Mouse (Mus musculus) 3T3-L1 (cell line): ENCODE data around the gene Ube2r2.
A peak's percentile ranks its signal among the peaks of the same experiment; 100 is the strongest.

Source experiments
- DNase-seq: peaks from one replicate; pipeline ENCODE4 v3.0.0-alpha.2; 2015; ENCODE audit warnings: low read depth, low spot score

Gene Ube2r2

DNA sequence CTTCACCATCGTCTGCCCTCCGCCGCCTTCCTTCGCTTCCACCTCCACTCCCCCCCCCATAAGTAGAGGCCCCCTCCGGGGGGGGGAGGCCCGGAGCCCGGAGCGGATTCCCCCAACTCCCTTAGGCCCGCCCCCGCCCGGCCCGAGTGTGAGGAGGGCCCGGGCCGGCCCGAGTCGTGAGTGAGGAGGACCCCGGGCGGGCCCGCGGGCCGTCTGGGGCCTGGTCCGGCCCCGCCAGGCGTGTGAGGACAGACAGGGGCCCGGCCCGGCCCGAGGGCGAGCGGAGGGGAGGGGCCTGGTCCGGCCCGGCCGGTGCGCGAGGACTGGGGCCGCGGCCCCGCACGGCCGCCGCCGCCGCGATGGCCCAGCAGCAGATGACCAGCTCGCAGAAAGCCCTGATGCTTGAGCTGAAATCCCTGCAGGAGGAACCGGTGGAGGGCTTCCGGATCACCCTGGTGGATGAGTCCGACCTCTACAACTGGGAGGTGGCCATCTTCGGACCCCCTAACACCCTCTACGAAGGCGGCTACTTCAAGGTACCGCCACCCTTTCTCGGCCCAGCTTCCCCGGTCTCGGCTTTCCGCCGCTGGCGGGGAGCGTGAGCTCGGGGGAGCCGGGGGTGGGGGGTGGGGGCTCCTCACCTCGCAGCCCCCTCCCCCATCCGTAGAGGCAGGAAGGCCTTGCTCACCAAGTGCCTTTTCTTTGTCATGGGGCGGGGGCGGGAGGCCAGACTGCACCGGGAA is at the start of gene Ube2r2:
Gene Ube2r2 (plus strand): TSS at position 33 of the 743 bp plus-strand sequence.
- peak; percentile 70 for DNase-seq

DNA sequence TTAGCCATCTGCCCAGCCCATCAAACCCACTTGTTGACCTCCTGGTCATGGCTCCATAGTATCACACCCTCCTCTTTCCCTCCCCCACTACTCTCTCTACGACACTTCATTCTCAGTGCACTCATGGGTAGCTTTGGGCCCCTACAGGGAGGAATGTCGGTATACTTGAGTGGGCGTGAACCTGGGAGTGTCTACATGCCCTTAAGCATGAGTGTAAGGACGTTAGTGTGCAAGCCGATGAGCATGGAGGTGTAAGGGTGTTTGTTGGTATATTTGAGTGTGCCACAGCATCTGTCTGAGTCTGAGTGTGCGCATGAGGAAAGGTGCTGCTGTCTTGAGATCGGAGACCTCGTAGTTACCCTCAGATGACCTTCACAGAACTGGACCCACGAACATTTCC is 48.6 kb upstream of the Ube2r2 start:
- no peak for DNase-seq

DNA sequence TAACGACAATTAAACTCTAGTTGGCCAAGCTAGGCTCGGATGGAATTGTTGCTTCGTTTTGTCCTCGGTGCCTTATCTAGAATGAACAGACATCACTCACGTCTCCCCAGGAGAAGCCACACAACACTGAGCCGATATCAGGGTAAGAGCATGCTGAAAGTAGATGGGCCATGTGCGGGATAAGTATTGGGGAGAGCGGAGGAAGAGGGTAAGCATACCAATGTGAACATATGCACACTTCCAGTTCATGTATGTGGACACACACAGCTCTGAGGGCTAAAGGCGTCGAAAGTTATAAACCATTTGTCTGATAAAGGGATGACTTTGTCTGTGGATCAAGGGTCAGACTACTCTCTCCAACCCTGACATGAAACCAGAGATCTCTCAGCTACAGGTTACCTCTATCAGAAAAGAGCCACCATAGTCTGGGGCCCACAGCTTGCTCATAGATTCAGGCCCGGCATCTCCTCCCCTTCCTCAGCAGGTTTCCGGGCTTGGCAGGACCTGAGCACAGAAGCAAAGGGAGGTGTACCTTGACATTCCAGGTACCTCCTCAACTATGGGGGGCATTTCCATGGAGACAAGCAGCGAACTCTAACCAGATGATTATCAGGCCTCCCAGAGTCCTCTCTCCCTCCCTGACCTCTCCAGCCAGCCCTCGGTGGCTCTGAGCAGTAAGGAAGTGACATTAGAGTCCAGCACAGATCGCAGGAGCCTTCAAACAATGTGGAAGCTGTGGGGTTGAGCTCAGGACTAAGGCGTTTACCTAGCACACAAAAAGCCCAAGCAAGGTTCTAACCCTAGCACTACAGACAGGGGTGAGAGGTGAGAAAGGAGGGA is 47.9 kb upstream of the Ube2r2 start:
- DNase-seq, result no peak

DNA sequence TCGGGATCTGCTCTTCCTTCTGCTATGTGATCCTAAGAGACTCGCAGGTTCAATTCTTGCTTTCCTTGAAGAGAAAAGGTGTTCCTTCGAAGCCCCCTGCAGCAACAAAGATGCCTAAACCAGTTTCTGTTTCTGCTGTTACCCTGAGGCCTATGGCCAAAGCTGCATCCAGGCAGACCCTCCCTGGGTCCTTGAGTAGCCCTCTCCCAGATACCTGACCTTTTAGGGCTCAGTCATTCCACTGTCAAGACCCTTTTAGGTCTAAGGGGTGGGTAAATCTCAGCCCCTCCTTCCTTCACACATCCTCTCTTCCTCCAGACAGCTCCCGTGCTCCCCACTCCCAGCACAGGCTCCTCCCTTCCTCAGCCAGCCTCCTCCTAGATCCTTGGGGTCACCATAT is 46.4 kb upstream of the Ube2r2 start:
- no peak for DNase-seq

DNA sequence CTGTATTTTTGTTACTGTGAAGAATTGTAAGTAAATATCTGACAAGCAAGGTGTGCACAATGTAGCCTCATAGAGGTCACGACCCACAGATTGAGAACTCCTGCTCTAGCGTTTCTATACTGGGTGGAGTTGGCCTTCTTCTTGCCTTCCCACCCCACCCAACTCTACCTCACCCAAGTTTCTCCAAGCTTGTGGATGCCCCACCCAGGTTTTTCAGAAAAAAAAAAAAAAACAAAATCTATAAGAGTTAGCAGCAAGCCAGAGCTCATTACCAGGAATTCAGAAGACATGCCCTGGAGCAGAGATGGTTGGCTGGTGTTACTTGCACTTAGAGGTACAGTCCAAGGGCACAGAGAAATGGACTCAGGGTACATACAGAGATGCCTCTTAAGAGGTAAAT is 45.8 kb upstream of the Ube2r2 start:
- DNase-seq, result no peak

DNA sequence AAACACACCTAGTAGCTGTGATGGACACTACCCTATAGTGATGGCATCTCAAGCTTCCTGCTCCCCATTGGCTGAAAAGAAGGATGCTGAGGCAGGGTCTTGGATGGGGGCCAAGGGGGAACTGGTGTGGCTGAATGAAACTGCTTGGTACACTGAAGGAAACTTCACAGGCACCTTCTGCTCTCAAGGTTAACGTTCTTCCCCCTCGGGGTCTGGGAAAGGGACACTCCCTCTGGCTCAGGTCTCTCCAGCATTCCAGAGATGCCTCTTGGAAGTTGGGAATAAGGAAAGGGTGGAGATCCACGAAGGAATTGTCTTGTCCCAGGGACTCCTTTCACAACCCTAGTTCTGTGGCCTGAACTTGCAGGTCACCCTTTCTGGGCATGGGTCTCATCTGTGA is 44.2 kb upstream of the Ube2r2 start:
- no peak for DNase-seq

DNA sequence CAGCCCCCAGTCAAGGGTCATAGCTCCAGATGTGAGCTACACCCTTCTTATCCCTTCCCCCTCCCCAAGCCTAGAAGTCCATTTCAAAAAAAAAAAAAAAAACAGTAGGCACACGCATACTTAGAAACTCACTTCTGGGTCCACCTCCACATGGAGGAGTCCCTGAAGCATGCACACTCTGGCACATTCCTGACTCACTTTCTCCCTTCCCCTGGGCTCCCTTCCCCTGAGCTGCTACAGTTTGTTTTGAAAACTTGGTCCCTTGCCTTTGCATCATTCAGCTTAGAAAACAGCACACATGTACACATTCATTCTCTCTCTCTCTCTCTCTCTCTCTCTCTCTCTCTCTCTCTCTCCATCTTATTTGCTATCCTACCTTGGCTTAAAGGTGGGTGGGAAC is 42.6 kb upstream of the Ube2r2 start:
- peak; percentile 40 for DNase-seq

DNA sequence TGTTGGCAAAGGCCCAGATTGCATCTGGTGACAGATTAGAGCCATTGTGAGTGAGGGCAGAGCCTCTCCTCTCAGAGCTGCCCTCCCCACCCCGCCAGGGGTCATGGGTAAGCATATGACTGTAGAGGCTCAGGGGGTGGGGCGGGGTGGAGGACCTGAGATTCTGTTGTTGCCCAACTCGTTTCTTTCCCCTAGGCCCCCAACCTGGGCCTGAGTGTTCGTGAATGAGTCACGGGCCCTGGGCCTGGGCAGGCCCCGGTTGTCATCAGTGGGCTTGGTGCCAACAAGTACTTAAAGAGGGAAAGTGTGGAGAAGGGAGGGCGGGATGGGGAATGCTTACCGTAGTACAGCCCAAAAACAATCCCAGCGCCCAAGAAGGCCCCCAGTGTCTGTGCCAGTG is 41.2 kb upstream of the Ube2r2 start:
- DNase-seq, result peak; percentile 86

DNA sequence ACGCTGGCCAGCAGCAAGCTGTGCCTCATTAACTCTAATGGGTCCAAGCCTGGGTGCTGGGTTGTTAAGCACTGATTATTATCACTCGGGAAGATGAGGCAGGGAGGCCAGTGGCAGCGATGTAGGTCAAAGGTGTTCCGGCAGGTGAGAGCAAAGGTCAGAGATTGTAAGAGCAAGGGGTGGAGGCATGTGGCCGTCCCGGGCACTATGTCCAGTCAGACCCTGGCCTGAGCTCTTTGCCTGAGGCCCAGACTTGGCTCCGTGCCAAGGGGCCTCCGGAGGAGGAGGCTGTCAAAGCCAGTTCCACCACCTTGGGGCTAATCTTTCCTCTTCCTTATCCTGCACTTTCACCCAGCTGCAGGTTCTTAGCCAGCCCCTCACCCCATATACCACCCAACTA is 39.4 kb upstream of the Ube2r2 start:
- no peak for DNase-seq

DNA sequence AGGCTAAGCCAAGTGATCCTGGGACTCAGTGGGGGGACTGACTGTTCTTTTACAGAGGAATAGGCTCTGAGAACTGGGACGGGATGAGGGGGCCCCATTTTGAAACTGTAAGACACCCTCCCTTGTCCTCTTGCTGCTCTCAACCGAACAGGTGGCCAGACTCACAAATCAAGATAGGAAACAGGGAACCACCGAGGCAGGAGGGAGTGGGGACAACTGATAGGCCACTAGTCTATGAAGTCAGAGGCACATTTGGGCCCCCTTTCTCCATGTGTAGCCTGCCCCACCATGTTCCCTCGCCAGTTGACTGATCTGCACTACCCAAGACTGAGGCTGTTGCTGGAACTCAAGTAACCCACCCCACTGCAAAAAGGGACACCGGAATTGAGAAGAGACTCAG is 38.7 kb upstream of the Ube2r2 start:
- no peak for DNase-seq

DNA sequence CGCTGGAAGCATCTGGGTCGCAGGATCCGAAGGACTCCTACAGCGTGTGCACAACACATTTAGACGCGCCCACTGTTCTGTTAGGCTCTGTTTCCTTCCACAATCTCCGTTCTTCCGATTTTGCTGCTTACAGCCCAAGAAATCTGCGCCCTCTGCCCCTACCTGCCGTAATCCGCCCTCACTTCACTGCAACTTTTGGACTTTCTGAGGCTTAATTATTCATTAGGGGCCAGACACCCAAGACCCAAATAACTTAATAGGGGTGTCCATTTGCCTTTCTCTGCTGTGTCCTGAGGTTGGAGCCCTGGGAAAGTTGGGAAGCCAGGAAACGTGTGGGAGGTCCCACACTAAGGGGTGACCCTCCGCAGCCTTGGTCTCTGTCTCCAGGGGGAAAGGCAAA is 38.2 kb upstream of the Ube2r2 start:
- no peak for DNase-seq

DNA sequence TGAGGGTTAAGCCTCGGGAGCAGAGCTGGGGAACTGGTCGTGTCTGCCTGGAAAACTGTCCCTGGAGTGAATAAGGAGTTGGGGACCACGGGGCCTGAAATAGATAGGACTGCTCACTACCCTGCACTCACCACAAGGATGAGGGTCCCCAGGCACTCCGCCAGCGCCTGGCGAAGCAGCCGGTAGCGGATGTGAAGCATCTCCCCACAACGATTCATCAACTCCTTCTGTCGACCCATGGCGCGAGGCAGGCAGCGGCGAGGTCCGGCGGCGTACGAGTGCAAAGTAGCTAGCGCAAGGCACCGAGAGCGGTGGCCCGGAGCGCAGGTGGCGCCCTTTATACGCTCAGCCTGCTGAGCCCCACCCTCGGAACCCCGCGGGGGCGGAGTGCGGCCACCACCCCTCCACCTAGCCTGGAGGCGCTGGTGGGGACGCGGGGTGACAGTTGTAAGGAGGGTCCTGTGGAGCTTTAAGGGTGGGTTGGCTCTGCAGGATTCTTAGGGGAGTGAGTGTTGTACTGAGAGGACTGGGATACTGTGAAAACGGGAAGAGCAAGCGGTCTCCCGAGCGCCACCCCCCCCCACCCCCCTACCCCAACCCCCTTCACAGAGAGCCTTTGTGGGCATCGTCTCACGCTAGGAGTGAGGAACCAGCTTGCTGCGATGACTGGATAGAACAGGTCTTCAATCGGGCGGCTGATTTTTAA is 37.5 kb upstream of the Ube2r2 start, which contains the start of gene Aqp3:
Gene Aqp3 (minus strand): TSS at position 313 of the 706 bp plus-strand sequence.
- DNase-seq, result no peak

DNA sequence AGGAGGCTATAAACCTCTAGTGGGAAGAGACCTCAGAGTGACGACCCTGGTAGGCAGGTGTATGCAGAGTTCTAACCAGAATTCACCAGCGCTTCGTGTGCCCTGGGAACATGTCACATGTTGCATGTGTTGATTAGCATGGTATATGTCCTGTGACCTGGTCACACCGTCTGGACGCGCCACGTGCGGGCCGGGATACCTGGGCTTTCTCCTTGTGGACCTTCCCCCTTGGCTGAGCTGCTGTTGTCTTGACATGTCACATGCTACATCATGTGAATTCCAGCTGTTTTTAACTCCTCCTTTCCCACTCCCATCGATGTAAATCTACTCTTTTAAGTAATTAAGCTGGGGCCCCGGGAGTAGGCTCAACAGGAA is 37.0 kb upstream of the Ube2r2 start:
- DNase-seq, result no peak

DNA sequence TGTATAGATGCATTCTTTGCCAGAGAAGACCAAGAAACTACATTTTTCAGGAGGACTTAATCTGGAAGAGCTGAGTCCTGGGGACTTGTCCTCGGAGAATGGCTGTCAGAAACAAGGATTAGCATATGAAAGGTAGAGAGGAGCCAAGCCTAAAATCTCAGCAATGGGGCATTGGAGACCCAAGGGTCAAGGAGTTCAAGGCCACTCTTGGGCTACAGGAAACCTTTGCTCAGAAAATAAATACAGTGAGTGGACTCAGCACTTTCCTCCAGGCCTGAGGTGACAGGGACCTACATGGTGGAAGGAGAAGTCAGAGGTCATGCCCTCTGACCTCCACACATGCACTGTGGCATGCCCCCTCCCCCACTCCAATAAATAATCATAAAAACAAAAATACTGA is 34.6 kb upstream of the Ube2r2 start:
- DNase-seq, result no peak

DNA sequence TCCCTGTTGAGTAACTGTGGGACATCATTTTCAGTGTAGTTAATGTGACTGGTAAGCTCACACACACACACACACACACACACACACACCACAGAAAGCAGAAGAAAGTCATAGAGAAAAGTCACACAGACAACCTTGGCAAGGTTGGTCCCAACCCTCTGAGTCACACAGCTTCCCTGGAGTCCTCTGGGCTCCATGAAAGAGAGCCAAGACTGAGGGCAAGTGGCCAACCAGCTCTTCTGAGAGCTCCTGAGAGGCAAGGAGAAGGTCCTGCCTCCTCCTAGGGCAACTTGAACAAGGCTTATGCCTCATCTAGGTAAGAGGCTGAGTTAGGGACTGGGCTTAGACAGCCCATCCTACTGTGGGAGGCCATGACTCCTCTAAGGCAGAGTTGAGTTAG is 32.6 kb upstream of the Ube2r2 start:
- DNase-seq, result peak; percentile 92

DNA sequence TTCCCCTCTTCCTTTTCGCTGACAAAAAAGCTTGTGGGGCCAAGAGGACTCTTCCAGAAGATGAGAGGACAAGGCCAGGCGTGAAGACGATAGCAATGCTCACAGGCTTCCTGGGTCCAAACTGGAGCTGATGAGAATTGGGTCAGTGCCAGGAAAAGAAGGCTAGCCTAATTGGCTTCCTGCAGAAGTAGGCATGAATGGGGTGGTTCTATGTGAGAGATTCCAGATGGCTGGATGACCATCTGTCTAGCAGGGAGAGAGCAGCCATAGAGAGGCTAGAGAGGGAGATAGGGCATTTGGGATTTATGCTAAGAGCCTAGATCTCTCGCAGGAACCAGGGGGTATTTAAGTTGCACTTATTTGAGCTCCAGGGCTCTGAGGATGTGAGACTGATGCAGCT is 28.1 kb upstream of the Ube2r2 start:
- DNase-seq, result no peak

DNA sequence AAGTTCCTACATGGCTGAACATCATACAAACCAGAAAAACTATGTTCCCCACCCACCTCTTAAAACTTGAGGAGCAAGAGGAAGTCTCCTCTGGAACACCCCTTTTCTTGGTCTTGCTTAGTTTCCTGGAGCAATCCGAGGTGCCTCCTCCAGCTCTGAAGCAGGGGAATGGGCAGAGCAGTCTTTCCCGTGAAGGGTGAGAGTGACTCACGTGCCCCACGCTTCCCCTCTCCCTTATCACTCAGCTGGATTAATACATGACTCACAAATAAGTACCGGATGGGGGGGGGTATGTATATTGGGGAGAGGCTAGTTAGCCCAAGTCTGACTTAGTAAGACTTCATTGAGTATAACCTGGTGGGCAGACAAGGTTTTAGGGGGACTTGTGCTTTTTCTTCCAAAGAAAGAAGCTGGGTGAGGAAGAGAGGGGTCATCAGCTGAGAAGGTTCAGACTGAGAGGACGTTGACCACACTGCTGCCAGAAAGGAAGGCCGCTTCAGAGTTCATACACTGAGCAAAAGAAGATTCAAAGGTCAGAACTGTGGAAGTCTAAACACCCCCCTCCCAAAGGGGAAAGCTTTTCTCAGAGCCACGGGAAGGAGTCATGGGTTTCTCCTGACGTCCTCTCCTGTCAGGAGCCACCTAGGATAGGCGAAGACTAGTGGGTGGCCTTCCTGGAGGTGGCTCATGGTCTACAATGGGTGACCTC is 26.7 kb upstream of the Ube2r2 start:
- DNase-seq, result peak; percentile 52

DNA sequence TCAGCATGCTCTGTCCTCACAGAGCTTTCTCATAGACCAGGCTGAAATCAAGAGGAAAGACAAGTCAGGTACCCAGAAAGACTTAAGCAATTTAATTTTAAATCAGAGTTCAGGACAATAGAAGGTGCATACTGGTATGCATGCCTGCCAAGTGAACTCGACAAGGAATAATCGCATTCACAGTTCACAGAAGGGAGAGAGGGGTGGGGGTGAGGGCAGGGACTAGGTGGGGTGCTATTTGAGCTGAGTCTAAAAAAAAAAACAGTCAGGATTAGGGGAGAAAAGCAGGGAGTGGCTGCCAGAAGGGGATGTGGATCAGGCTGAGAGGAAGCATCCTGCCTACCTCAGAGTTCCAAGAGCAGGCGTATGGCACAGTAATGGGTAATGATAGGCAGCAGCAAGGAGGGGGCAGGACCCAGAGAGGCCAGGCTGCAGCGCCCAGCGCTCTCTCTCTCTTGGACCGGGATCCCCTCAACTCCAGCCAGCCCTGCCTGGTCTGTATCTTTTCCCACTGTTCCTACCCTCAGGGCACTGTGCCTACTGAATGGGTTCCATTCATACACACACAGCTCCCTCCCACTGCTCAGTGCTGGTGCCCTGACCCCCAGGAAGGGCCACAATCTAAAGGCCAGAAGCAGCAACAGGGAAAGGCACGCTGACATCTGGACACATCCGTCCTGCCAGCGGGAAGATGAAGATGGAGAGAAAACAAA is 21.0 kb upstream of the Ube2r2 start:
- DNase-seq, result no peak

DNA sequence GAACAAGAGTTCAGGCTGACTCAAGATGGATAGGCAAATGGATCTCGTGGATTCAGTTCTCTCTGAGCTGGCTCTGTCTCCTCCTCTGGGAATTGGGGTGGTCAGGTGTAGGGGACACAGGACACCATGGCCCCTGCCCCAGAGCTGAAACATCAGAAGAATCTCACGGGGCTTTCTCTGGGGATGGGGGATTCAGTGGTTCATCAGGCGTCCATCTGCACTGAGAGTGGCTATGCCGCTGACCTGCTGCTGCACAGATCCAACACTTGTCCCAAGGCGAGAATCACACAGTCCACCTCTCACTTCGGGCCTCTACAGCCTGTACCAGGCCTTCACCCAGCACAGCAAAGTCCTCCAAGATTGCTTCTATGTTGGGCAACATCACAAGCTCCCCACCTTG is 20.5 kb upstream of the Ube2r2 start:
- DNase-seq, result no peak

DNA sequence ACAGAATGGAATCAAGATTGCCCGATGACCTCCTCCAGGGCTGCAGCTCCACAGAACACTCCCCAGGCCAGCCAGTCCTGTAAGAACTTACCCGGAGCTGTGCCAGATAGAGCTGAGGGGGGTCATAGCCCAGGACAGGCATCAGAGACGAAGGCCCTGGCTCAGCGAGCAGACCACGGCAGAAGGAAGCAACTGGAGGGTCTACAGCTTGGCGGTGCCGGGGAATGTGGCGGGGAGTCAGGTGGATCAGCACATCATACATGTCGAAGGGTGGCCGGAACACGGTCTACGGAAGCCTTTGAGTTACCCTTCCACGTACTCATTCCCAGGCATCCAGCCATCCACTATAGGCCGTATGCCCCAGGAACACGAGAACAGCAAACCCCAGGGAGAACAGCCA is 19.8 kb upstream of the Ube2r2 start:
- DNase-seq, result no peak

DNA sequence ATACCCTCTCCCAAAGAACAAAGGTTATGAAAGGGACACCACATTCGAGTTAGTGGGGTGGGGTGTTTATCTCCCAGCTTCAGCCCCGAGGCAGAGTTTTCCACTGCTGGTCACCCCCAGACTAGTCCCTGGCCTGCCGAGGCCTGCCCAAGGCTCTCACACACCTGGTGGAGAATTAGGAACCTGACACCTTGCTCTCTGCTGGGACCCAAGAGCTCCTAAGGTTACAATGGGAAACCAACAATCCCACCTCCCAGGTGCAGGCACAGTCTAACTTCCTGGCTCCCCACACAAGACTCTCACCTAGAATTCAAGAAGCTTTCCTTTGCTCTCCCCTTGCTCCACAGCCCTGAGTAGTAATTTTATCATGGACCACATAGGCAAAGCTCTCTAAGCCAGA is 18.7 kb upstream of the Ube2r2 start:
- no peak for DNase-seq
